Mouse (Mus musculus) CD4-positive, CD25-positive, alpha-beta regulatory T cell, adult 2 months (primary cell): ENCODE measurements around the gene Ubr7.

Experiments used
- DNase-seq: peaks from one replicate; pipeline ENCODE4 v3.0.0-alpha.2; 2012; ENCODE audit warnings: low read depth, low spot score

Ubr7 gene

DNA sequence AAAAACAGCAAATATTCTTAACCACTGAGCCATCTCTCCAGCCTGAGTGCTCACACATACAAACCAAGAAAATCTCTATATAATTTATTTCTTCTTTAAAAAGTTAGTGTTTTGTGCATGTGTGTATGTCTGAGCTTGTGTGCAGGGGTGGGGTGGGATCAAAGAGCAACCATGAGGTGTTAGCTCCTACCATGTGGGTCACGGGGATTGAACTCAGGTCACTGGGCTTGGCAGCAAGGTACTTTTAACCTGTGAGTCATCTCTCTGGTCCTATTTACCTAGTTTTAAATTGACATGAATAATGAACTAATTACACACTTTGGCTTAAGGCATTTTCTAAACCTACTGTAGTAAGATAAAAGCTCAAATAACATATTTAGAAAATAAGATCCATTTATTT is 68.6 kb downstream of the Ubr7 start:
- no peak for DNase-seq

GRCm38 (mm10) chr12:102827119-102827518 is 69.4 kb downstream of the Ubr7 start:
- no peak for DNase-seq
